Mouse (Mus musculus): ENCODE results near the gene Pemt. TPM values are rescaled to one million over a fixed set of nuclear protein-coding genes. Genes with fewer than 3 reads are reported as not detected.

Gene Pemt
- total RNA-seq, 2 experiments from 2014 or later, result 6.3 to 8.0 TPM

DNA sequence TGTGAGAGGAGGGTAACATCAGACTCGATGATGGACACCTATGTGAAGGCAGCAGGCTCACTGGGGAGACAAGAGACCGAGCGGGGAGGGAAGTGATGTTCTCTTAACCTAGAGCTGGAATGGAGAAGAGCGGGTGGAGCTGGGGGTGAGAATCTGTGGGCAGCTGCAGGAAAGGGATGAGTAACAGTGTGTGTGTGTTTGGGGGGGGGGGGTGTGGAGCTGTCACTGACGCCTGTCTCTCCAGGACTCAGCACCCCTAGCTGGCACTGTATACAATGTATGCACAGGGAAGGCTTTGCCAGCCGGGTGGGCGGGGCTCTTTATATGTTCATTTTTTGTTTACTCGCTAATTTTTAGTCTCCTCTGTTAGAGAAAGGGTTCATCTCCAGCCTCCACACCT is 42.5 kb downstream of the Pemt start:
- DNase-seq (ENCODE audit: low spot score in 2 of 2), result peak; percentile 34 to 56

DNA sequence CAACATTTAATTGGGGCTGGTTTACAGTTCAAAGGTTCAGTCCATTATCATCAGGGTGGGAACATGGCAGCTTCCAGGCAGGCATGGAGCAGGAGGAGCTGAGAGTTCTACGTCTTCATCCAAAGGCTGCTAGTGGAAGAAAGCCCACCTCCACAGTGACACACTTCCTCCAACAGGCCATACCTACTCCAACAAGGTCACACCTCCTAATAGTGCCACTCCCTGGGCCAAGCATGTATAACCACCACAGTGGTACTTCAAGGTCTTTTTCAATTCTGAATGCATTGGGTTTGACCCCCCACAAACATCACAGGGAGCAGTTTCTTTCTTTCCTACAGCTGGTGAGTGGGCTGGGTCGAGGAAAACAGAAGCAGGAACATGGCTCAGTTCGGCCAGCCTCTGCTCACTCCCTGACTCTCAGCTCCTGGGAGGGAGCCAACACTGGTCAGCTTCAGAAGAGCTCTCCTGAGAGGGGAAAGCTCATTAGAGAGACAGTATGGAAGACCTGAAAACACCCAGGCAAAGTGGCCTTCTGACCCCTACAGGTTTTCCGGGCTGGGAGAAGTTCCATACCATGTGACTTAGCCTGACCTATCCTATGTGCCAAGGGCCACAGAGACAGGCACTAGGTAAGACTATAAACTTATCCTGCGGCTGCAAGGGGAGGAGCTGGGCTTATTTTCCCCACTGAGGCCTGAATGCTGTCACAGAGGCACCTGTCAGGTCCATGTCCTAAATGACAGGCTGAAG is 44.9 kb downstream of the Pemt start:
- peak in 1 of 2 experiments; percentile 37 for DNase-seq (ENCODE audit: low spot score in 2 of 2)

DNA sequence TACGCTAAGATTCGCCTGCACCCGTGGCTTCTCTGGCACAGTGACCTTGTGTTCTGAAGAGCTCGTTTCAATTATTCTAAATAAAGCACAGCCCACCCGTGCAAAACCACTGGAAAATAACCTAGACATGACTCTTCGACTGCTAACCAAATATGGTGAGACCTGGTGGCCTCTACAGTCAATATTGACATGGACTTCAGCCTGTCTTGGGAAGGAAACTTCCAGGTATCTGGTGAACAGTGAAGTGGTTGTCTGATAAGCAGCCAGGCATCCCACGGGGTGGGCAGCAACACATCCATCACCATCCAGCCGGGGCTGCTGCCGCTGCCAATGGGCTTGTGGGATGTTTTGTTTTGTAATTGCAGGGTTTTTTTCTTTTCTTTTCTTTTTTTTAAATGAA is 52.0 kb downstream of the Pemt start:
- DNase-seq (ENCODE audit: low spot score in 2 of 2), result no peak

DNA sequence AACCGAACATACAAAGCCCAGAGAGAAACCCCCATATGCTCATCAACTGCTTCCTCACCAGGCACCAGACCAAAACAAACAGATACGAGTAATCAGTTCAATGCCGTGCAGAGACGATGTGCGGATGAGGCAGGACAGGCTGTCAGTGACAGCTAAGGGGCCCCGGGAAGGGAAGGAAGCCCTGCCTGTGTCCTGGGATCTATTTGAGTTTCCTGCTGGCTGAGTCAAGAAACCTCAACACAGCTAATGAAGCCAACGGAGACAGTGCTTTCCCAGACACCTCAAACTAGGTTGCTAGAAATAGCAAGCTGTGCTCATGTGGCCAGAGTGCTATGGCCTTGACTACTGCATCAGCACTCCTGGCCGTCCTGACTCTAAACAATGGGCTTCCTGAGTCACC is 54.9 kb downstream of the Pemt start:
- no peak for DNase-seq (ENCODE audit: low spot score in 2 of 2)

DNA sequence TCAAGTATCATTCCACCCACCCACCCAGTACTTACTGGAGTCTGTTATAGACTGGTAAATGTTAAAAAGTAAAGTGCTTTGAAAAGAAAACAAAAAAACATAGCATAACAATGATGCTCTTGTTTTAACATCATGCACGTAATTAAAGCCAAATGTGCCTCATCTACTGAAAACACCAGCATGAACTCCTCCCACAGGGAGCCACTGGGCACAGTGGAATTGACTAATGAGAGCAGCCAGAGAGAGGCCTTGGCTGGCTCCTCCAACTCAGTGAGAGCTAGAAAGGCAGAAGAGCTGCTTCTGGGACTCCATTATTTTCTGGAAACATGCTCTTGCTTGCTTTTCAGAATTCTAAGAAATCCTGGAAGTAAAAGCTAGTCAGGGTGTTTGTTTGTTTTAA is 56.9 kb downstream of the Pemt start:
- DNase-seq (ENCODE audit: low spot score in 2 of 2), result no peak

DNA sequence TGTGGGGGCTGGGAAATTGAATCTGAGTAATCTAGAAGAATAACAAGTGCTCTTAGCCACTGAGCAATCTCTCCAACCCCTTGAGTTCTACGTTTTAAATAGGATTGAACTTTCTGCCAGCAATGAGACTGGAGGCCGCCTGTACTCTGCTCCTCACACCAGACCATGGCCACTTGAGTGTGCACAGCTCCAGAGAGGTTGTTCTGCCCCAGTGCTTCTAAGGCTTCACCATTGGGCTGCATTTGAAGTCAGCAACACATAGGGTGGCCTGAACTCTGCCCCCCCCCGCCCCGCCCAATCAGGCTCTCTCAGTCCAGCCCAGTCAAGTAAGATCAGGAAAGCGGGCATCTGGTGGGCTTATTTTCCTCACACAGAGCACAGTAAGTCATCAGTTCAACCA is 68.5 kb downstream of the Pemt start:
- DNase-seq (ENCODE audit: low spot score in 2 of 2), result no peak

DNA sequence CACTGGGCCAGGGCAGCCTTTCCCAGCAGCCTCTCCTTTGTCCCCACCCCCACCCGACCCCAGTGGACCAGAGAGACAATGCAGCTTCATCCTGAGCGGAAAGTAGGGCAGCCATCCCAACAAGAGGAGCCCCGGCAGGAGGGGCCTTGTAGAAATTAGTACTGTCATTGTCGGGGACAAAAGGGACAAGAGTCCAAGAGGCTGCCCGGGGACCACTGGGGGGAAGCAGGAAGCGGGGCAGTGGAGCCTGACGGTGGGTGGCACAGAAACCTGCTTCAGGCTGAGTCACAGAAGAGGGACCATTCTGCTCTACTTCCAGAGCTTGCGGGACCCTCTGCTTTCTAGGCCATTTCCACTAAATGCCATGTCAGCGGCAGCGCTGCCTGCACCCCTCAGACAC is 71.0 kb downstream of the Pemt start:
- DNase-seq (ENCODE audit: low spot score in 2 of 2), result no peak

DNA sequence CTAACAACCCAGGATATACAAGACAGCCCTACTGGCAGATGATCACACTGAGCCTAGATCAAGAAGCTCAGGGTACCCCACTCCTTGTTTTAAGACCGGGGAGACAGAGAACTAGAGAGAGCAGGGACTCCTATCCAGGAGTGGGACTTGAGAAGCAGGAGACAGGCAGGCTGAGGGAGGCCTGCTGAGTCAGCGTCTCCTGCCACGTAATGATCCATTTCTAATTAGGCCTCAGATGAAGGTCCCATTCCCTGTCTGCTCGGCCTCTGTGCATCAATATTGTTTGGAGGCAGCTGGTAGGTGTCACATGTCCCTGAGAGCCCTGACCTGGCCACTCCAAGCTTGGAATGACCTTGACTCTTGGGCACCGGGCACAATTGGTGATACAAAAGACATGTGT is 72.9 kb downstream of the Pemt start:
- no peak for DNase-seq (ENCODE audit: low spot score in 2 of 2)

DNA sequence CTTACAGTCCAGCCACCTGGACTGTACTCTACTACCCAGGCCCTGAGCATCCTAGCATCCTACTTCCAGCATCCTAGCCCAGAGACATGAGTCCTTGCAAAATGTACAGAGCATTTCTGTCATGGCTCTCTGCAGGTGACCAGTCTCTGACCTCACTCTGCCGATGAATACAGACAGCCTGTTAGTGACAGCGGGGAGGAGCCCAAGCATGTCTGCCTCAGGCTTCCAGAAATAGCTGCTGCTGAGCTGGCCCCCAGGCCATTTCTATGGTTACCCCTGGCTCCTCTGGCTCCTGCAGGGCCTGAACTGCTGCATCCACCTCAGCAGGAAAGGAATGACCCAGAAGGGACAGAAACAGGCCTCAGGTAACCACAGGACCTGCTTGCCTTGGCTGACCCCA is 74.6 kb downstream of the Pemt start:
- no peak for DNase-seq (ENCODE audit: low spot score in 2 of 2)

DNA sequence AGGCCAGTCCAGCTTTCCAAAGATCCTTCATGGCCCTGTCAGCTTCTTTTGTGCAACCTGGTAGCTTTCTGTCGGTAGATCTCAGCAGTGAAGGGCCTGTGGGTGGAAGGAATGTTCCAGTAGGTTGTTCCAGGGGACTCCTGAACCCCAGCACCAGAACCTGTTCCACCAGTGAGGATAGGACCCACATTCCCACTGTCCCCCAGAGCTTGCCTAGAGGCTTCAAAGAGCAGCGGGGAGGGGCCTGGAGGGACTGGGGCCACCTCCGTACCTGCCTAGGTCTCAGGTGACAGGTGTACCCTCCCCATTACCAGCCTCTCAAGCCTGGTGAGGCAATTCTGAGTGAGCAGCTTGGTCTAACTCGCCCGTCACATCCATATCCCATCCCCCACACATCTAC is 75.5 kb downstream of the Pemt start:
- no peak for DNase-seq (ENCODE audit: low spot score in 2 of 2)

DNA sequence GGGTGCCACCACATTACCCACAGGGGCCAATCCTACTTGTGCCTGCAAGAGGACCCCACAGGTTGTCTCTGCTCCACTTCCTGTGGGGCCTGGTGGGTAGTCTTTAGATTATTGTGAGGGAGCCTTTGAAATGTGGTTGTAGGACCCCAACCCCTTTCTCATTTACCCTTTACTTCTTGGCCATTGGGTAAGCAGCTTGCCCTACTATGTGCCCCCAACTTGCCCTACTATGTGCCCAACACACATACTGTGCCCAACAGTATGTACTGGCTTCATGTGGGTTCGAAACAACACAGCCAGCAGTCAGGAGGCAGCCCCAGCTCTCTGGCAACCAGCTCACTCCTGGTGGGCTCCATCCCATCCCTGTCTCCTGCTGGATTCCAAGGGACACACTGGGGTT is 78.5 kb downstream of the Pemt start:
- no peak for DNase-seq (ENCODE audit: low spot score in 2 of 2)

DNA sequence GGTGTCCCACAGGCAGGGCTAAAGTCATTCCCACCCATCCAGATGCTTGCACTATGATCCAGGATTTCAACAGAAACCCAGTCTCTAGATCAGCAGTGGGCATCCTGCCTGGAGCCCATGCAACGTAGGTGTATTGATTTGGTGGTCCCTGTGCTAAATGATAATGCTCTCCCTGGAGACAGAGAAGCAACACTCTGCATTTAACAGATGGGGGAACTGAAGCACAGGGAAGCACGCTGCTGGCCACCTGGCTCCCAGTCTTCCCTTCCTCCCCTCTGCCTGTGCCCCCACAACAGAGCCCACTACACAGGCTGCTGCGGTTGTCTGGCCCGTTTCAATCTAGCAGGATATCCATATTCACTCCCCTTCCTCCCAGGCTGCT is 80.2 kb downstream of the Pemt start:
- DNase-seq (ENCODE audit: low spot score in 2 of 2), result no peak

DNA sequence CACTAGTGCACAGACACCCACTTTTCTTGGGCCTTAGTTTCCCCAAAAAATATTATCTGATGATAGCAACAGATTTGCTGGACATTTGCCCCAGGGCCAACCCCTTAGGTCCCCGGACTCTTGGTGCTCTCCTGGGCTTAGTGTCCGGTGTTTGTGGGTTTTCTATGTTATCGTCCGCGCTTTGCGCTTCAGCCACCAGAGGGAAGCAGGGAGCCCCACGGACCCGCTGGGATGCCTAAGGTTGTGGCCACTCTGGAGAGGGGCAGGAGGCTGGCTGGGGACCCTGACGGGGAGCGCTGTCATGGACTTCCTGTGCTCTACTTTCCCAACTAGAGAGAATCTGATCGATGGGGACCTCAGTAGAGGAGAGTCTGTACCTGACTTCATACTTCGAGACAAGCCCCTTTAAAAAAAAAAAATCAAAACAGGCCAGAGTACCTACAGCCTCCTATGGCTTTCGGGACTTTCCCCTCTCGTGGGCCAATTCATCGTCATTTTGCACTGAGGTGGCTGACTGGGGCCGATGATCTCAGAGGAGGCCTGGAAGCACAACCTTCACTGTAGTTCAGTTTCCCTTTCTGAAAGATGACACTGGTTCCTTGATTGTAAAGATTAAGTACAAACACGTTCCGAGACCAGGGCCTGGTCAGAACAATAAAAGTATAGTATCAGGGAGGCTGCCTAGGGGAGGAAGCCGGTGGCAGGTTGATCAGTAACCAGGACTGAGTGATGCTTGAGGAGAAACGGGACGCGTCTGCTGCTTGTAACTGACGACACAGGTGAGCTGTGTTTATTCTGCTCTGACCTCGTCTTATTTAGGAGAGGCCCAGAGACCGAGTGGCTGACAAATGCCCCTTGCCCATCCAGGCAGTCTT is 80.8 kb downstream of the Pemt start:
- peak; percentile 79 to 81 for DNase-seq (ENCODE audit: low spot score in 2 of 2)

DNA sequence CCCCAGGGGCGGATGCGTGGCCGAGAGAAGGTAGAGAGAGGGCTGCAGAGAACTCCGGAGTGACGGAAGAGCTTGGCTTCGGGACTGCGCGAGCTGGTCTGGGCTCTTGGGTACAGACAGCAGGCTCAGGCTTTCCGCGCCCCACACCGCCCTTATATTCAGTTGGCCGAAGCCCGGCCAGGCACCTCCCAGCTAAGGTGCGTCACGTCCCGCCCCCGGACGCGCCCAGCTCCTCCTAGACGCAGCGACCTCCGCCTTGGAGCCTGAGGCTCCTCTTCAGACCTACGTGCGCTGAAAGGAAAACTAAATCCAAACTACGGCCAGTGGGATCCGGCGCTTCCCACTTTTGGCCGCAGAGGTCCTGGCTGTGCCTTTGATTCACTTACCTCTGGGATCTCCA is 81.5 kb downstream of the Pemt start, which contains the start of gene Rasd1:
Gene Rasd1, minus strand, starts transcription at position 127 of the 400 bp plus-strand sequence.
- DNase-seq (ENCODE audit: low spot score in 2 of 2), result peak; percentile 66 to 79

DNA sequence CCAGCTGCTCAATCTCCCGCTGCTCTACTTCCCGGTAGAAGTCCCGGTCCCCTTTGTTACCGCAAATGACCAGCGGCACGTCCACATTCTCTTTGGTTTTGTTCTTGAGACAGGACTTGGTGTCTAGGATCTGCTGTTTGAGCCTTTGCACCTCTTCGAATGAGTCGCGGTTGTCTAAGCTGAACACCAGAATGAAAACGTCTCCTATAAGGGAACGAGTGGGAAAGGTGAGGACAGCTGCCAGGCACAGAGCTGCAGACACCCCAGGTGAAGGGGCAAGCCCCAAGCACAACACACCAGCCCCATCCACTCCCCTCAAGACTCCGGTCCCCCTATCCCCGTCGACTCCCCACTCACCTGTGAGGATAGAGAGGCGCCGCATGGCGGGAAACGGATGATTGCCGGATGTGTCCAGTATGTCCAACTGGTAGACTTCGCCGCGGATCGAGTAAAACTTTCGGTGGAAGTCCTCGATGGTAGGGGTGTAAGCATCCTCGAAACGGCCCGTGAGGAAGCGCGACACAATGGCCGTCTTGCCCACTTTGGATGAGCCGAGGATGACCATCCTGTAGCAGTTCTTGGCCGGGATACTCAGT is 82.0 kb downstream of the Pemt start:
- peak in 1 of 2 experiments; percentile 18 for DNase-seq (ENCODE audit: low spot score in 2 of 2)

DNA sequence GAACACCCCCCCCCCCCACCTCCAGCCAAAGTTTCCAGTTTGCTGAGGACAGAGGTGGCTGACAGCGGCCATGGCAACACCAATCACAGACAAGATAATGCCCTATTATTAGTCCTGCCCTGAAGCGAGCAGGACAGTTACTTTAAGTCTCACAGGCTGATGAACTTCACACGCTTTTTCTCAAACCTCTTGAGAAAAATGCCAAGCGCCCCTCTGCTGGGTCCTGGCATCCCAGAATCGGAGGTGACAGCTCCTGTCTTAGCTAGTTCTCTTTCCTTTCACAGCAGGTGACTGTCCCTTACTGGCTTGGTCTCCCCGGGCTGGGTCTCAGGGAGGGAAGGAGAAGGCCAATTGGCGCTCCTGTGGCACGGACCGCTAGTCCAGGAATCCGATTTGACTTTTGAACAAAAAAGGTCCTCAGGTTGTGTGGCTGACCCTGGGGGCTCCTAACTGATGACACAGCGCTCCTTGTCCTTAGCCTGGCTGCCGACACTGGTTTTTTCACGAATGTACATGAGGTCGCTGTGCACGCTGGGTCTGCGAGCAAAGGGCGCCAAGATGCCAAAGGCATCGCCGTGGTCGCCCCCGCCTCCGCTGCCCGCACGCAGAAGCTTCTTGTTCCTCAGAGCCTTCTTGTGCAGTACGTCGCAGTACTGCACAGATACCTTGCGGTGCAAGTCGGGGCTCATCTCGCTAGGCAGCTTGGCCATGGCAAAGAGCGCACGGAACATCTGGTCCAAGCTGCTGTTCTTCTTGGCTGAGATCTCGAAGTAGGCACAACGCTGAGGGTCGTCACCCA is 82.7 kb downstream of the Pemt start:
- DNase-seq (ENCODE audit: low spot score in 2 of 2), result peak in 1 of 2 experiments; percentile 24

DNA sequence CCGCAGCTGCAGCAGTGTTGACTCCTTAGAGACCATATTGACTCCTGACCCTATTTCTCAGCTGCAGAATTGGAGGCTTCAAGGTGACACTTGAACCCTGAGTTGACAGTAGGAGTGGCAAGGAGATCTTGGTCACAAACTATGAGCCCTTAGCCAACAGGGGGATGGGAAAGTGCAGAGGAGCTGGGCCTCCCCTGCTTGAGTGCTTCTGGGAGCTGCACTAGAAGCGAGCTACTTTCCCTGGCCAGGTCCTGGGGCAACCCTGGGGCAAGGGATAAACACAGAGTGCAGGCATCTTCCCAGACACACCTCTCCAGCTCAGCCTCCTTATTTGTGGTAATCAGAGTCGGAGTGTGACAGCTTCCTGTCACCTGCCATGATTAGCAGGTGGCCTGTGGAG is 83.7 kb downstream of the Pemt start:
- no peak for DNase-seq (ENCODE audit: low spot score in 2 of 2)

DNA sequence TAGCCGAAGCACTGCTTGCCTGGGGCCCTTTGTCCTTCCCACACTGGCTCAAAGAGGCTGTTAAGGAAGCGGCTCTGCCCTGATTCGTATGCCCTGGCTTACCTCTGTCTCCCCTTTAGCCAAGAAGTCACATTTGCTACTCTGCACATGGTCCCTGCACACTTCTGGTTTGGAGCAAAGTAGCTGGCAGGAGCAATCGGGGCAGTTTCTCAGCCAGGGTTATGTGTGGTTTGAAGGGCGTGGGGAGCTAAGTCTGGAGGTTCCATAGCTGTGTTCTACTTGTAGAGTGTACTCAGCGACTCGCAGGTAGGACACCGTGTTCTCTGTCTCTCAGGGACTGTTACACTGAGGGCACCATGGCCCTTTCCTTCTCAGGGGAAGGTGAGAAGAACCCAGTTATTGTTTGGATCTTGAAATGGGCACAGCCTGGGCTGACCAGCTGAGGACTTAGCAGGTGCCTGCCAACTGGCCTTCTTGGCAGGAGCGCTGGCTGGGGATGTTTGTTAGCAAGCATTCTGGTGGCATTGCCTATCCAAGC is 84.9 kb downstream of the Pemt start:
- DNase-seq (ENCODE audit: low spot score in 2 of 2), result no peak

DNA sequence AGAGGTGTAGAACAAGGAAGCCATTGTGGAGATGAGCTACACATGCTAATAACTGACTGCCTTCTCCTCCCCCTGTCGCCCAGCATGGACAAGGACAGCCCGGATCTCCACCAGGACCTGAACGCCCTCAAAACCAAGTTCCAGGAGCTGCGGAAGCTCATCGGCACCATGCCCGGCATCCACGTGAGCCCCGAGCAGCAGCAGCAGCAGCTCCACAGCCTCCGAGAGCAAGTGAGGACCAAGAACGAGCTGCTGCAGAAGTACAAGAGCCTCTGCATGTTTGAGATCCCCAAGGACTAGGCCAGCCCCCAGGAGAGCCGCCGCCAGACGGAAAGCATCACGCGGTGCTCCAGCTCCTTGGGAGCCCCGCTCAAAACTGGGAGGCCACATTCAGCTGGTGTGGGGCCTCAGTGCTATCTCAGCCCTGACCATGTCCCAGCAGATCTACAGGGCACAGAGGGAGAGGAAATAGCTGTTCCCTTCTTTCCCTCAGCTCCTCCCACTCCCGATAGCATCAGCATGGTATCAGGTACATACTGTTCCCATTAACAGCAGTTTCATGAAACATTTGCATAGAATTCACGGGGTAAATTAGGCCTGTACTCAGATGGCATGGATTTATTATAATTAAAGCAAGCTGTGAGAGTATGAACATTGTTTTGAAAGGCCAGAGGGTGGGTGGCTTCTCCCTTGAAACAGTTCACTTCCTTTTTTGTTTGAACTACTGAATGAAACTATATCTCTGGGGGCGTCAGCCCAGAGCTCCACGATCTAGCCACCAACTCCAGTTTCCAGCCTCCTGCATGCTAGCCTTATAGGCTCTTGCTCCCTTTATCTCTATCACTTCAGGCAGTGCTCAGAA is 85.6 kb downstream of the Pemt start:
- DNase-seq (ENCODE audit: low spot score in 2 of 2), result peak in 1 of 2 experiments; percentile 13

DNA sequence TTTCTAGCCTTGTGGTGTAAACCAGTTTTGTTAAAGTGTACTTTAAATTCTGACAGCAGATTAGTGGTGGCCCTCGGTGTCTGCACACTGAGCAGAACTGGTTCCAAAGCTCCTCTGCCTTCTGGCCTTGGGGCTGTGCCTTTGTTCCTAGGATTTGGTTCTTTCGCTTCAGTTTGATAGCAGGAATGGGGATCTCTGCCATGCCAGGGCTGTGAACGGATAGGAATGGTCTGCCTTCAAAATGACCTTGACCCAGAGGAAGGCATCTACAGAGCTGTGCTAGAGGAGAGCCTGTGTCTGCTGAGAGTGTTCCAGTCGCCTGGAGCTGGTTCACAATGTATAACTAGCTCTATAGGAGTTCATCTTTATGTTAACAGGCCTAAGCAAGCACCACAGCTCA is 86.8 kb downstream of the Pemt start:
- no peak for DNase-seq (ENCODE audit: low spot score in 2 of 2)

Data from left cerebral cortex, adult 18-20 months (tissue).